Mouse (Mus musculus): Measurements from ENCODE around the gene Olfr1437. TPM values are rescaled to one million over a fixed set of nuclear protein-coding genes. Genes with fewer than 3 reads are reported as not detected.

Olfr1437 gene
- polyA plus RNA-seq, 1 experiment from 2014 or later = not detected

Other genes starting within 250 kb of the Olfr1437 start
- gene Olfr1425, start 247.4 kb downstream of the Olfr1437 start, polyA plus RNA-seq (2014; fragmentation: Nextera tagmentation; extraction: Ambion mirVana) = not detected in 2 replicates
- gene Olfr1426, start 233.1 kb downstream of the Olfr1437 start, polyA plus RNA-seq (2014; fragmentation: Nextera tagmentation; extraction: Ambion mirVana) = not detected in 2 replicates
- gene Olfr1427, start 221.8 kb downstream of the Olfr1437 start, polyA plus RNA-seq (2014; fragmentation: Nextera tagmentation; extraction: Ambion mirVana) = not detected in 2 replicates
- not detected in 2 replicates for gene Olfr1428, start 209.2 kb downstream of the Olfr1437 start, polyA plus RNA-seq (2014; fragmentation: Nextera tagmentation; extraction: Ambion mirVana)
- not detected in 2 replicates for gene Olfr76, start 201.9 kb downstream of the Olfr1437 start, polyA plus RNA-seq (2014; fragmentation: Nextera tagmentation; extraction: Ambion mirVana)
- not detected in 2 replicates for gene Olfr1555-ps1, start 155.0 kb downstream of the Olfr1437 start, polyA plus RNA-seq (2014; fragmentation: Nextera tagmentation; extraction: Ambion mirVana)
- not detected in 2 replicates for gene Olfr1431, start 124.5 kb downstream of the Olfr1437 start, polyA plus RNA-seq (2014; fragmentation: Nextera tagmentation; extraction: Ambion mirVana)
- not detected in 2 replicates for gene Olfr1432, start 92.5 kb downstream of the Olfr1437 start, polyA plus RNA-seq (2014; fragmentation: Nextera tagmentation; extraction: Ambion mirVana)
- gene Olfr262, start 83.4 kb downstream of the Olfr1437 start, polyA plus RNA-seq (2014; fragmentation: Nextera tagmentation; extraction: Ambion mirVana) = not detected in 2 replicates
- not detected in 2 replicates for gene Olfr235, start 64.1 kb downstream of the Olfr1437 start, polyA plus RNA-seq (2014; fragmentation: Nextera tagmentation; extraction: Ambion mirVana)
- not detected in 2 replicates for gene Olfr1434, start 45.2 kb downstream of the Olfr1437 start, polyA plus RNA-seq (2014; fragmentation: Nextera tagmentation; extraction: Ambion mirVana)
- gene Olfr1436, start 26.0 kb downstream of the Olfr1437 start, polyA plus RNA-seq (2014; fragmentation: Nextera tagmentation; extraction: Ambion mirVana) = not detected in 2 replicates
- not detected in 2 replicates for gene Olfr1438-ps1, start 10.8 kb upstream of the Olfr1437 start, polyA plus RNA-seq (2014; fragmentation: Nextera tagmentation; extraction: Ambion mirVana)
- gene Olfr1440, start 62.2 kb upstream of the Olfr1437 start, polyA plus RNA-seq (2014; fragmentation: Nextera tagmentation; extraction: Ambion mirVana) = not detected in 2 replicates
- not detected in 2 replicates for gene Olfr1441, start 92.3 kb upstream of the Olfr1437 start, polyA plus RNA-seq (2014; fragmentation: Nextera tagmentation; extraction: Ambion mirVana)
- gene Pfpl, start 102.8 kb upstream of the Olfr1437 start, polyA plus RNA-seq (2014; fragmentation: Nextera tagmentation; extraction: Ambion mirVana) = not detected in 2 replicates
- gene Mpeg1, start 135.7 kb upstream of the Olfr1437 start, polyA plus RNA-seq (2014; fragmentation: Nextera tagmentation; extraction: Ambion mirVana) = 0.95 and 1.2 TPM in 2 replicates
- gene Dtx4, start 176.4 kb upstream of the Olfr1437 start, polyA plus RNA-seq (2014; fragmentation: Nextera tagmentation; extraction: Ambion mirVana) = 1.8 and 2.0 TPM in 2 replicates
- gene Fam111a, start 220.6 kb upstream of the Olfr1437 start, polyA plus RNA-seq (2014; fragmentation: Nextera tagmentation; extraction: Ambion mirVana) = 16.2 and 19.4 TPM in 2 replicates

Measured in heart, embryonic 14.5 days (tissue).